Mouse (Mus musculus): ENCODE data around the gene Dnajb6. TPM values are rescaled to one million over a fixed set of nuclear protein-coding genes. Genes with fewer than 3 reads are reported as not detected.
"Not testable (repeated sequence)": the region's sequence is repeated elsewhere in the genome, so short reads cannot be mapped to it uniquely, and the experiment has no call there.

The Dnajb6 gene
- polyA plus RNA-seq, 1 experiment from 2014 or later: 145 TPM

GRCm38 (mm10) chr5:29772651-29773330 is 37.3 kb downstream of the Dnajb6 start:
- H3K36me3 ChIP-seq (ENCODE audit: insufficient read depth, low read length): peaks cover 22% of the 10 kb centered on the region; the same call in 1 of the 2 replicates
- H3K27me3 ChIP-seq (ENCODE audit: insufficient read depth, low read length): no peaks in the 10 kb centered on the region
- H3K27ac ChIP-seq: no peak overlapping the region
- no peak overlapping the region for H3K9ac ChIP-seq (ENCODE audit: low read depth, low read length)
- 36% methylated on average over 4 of the region's 4 CpGs for WGBS
- ATAC-seq (replicated peaks; ENCODE audit: low FRiP score, low read depth) (no peak), DNase-seq (ENCODE audit: low spot score) (peak; percentile 11)
- no peak overlapping the region for H3K4me2 ChIP-seq (ENCODE audit: low read length)
- H3K4me1 ChIP-seq (replicated peaks; ENCODE audit: insufficient read depth, low read length): peaks cover 7% of the 10 kb centered on the region; the same call in 1 of the 2 replicates
- TF ChIP-seq CTCF (IDR thresholded peaks at IDR 0.05; ENCODE audit: low read depth): no peak
- no peaks in the 10 kb centered on the region for H3K9me3 ChIP-seq (replicated peaks; ENCODE audit: low read length)
- H3K4me3 ChIP-seq (replicated peaks; ENCODE audit: low read depth, low read length): no peak overlapping the region

- Histone ChIP-seq H3K27me3 (ENCODE audit: insufficient read depth, low read length) (no peaks in the 10 kb centered on the region), H3K4me2 (ENCODE audit: low read length) (no peak overlapping the region), H3K36me3 (ENCODE audit: insufficient read depth, low read length) (peaks cover 17% of the 10 kb centered on the region; the same call in 1 of the 2 replicates), H3K4me3 (replicated peaks; ENCODE audit: low read depth, low read length) (no peak overlapping the region), H3K9me3 (replicated peaks; ENCODE audit: low read length) (no peaks in the 10 kb centered on the region), H3K27ac (no peak overlapping the region), H3K9ac (ENCODE audit: low read depth, low read length) (no peak overlapping the region), H3K4me1 (replicated peaks; ENCODE audit: insufficient read depth, low read length) (peaks cover 7% of the 10 kb centered on the region; the same call in 1 of the 2 replicates)
- TF ChIP-seq CTCF (IDR thresholded peaks at IDR 0.05; ENCODE audit: low read depth): no peak
- WGBS: 60% methylated on average over 13 of the region's 13 CpGs
- DNase-seq (ENCODE audit: low spot score) (peak; percentile 39), ATAC-seq (replicated peaks; ENCODE audit: low FRiP score, low read depth) (peak; percentile 65)
These were observed 38.1 kb downstream of the Dnajb6 start for GRCm38 (mm10) chr5:29773460-29774150.

- no peaks in the 10 kb centered on the region for H3K9me3 ChIP-seq (replicated peaks; ENCODE audit: low read length)
- DNase-seq (ENCODE audit: low spot score): no peak
- TF ChIP-seq CTCF (IDR thresholded peaks at IDR 0.05; ENCODE audit: low read depth): no peak
- H3K27ac ChIP-seq: no peak overlapping the region
- no peak overlapping the region for H3K4me3 ChIP-seq (replicated peaks; ENCODE audit: low read depth, low read length)
- peaks cover 12% of the 10 kb centered on the region; the same call in 1 of the 2 replicates for H3K36me3 ChIP-seq (ENCODE audit: insufficient read depth, low read length)
- no peaks in the 10 kb centered on the region for H3K27me3 ChIP-seq (ENCODE audit: insufficient read depth, low read length)
- H3K4me2 ChIP-seq (ENCODE audit: low read length): no peak overlapping the region
- no peak for ATAC-seq (replicated peaks; ENCODE audit: low FRiP score, low read depth)
- WGBS: 74% methylated on average over 5 of the region's 5 CpGs
- H3K4me1 ChIP-seq (replicated peaks; ENCODE audit: insufficient read depth, low read length): peaks cover 7% of the 10 kb centered on the region; the same call in 1 of the 2 replicates
- no peak overlapping the region for H3K9ac ChIP-seq (ENCODE audit: low read depth, low read length)
These were observed 39.9 kb downstream of the Dnajb6 start for GRCm38 (mm10) chr5:29775437-29775836.

DNA sequence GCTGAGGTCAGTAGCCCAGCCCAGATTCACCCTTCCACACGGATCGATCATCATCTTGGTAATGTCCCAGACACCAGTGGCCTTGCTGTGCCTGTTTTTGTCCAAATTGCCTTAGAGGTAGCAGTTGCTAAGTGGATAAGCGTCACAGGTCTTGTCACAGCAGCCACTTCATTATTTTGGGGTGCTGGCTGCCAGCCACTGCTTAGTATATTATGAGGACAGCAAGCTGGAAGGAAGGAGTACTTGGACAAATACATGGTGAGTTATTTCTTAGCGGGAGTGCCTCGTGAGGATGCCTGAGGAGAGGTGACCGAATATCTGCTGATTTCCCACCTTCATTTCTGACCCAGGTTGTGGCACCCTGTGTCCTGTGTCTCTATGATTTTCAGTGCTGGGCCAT is 42.5 kb downstream of the Dnajb6 start:
- no peak for ATAC-seq (replicated peaks; ENCODE audit: low FRiP score, low read depth)
- Histone ChIP-seq H3K4me2 (ENCODE audit: low read length) (no peak overlapping the region), H3K36me3 (ENCODE audit: insufficient read depth, low read length) (peaks cover 8% of the 10 kb centered on the region; the same call in 1 of the 2 replicates), H3K9ac (ENCODE audit: low read depth, low read length) (no peak overlapping the region), H3K4me3 (replicated peaks; ENCODE audit: low read depth, low read length) (no peak overlapping the region), H3K27me3 (ENCODE audit: insufficient read depth, low read length) (no peaks in the 10 kb centered on the region), H3K9me3 (replicated peaks; ENCODE audit: low read length) (no peaks in the 10 kb centered on the region), H3K4me1 (replicated peaks; ENCODE audit: insufficient read depth, low read length) (peaks cover 6% of the 10 kb centered on the region; the same call in 1 of the 2 replicates), H3K27ac (no peak overlapping the region)
- TF ChIP-seq CTCF (IDR thresholded peaks at IDR 0.05; ENCODE audit: low read depth): no peak
- DNase-seq (ENCODE audit: low spot score): no peak
- WGBS: 89% methylated on average over 6 of the region's 6 CpGs

DNA sequence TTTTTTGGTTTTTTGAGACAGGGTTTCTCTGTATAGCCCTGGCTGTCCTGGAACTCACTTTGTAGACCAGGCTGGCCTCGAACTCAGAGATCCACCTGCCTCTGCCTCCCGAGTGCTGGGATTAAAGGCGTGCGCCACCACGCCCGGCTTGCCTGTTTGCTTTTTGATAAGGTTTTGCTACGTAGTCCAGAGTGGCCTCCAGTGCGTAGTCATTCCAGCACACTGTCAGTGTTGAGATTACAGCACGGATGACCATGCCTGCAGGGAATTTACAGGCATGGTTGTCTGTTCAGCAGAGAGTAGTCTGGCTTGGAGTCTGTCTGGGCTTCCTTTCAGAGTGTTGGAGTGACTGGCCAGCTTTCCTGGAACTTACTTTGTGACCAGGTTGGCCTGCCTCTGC is 44.2 kb downstream of the Dnajb6 start:
- H3K27me3 ChIP-seq (ENCODE audit: insufficient read depth, low read length); H3K4me2 ChIP-seq (ENCODE audit: low read length); H3K4me3 ChIP-seq (replicated peaks; ENCODE audit: low read depth, low read length); H3K36me3 ChIP-seq (ENCODE audit: insufficient read depth, low read length); DNase-seq (ENCODE audit: low spot score); ATAC-seq (replicated peaks; ENCODE audit: low FRiP score, low read depth); H3K4me1 ChIP-seq (replicated peaks; ENCODE audit: insufficient read depth, low read length); H3K9me3 ChIP-seq (replicated peaks; ENCODE audit: low read length); H3K27ac ChIP-seq; H3K9ac ChIP-seq (ENCODE audit: low read depth, low read length): not testable (repeated sequence)
- 93% methylated on average over 8 of the region's 9 CpGs for WGBS

- Histone ChIP-seq H3K27me3 (ENCODE audit: insufficient read depth, low read length) (no peaks in the 10 kb centered on the region), H3K27ac (no peak overlapping the region), H3K4me2 (ENCODE audit: low read length) (no peak overlapping the region), H3K36me3 (ENCODE audit: insufficient read depth, low read length) (peaks cover 4% of the 10 kb centered on the region; the same call in 1 of the 2 replicates), H3K9me3 (replicated peaks; ENCODE audit: low read length) (no peaks in the 10 kb centered on the region), H3K9ac (ENCODE audit: low read depth, low read length) (no peak overlapping the region), H3K4me3 (replicated peaks; ENCODE audit: low read depth, low read length) (no peak overlapping the region), H3K4me1 (replicated peaks; ENCODE audit: insufficient read depth, low read length) (no peaks in the 10 kb centered on the region)
- no peak for DNase-seq (ENCODE audit: low spot score)
- TF ChIP-seq CTCF (IDR thresholded peaks at IDR 0.05; ENCODE audit: low read depth): no peak
- WGBS: 70% methylated on average over 3 of the region's 3 CpGs
- ATAC-seq (replicated peaks; ENCODE audit: low FRiP score, low read depth): no peak
These were observed 46.8 kb downstream of the Dnajb6 start for GRCm38 (mm10) chr5:29782261-29782660.

DNA sequence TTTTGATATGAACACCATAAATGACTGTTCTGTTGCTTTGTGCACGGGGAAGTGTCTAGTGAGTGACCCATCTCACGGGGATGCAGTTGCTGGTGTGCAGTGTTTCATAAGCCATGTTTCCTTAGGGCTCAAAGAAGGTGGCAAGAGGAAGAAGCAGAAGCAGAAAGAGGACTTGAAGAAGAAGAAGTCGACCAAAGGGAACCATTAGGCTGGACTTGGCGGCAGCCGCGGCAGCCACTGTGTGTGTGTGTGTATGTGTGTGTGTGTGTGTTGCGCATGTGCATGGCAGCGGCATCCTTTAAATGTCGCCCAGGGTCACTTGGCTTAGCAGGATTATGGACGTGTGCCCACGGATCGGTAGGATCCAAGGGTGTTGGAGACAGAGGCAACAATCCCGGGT is 49.4 kb downstream of the Dnajb6 start:
- ATAC-seq (replicated peaks; ENCODE audit: low FRiP score, low read depth); H3K36me3 ChIP-seq (ENCODE audit: insufficient read depth, low read length); H3K4me1 ChIP-seq (replicated peaks; ENCODE audit: insufficient read depth, low read length); H3K4me3 ChIP-seq (replicated peaks; ENCODE audit: low read depth, low read length); H3K9ac ChIP-seq (ENCODE audit: low read depth, low read length); H3K27ac ChIP-seq; H3K9me3 ChIP-seq (replicated peaks; ENCODE audit: low read length); H3K4me2 ChIP-seq (ENCODE audit: low read length); DNase-seq (ENCODE audit: low spot score); H3K27me3 ChIP-seq (ENCODE audit: insufficient read depth, low read length): not testable (repeated sequence)
- 86% methylated on average over 10 of the region's 13 CpGs for WGBS

- not testable (repeated sequence) for H3K9ac ChIP-seq (ENCODE audit: low read depth, low read length); H3K9me3 ChIP-seq (replicated peaks; ENCODE audit: low read length); H3K36me3 ChIP-seq (ENCODE audit: insufficient read depth, low read length); DNase-seq (ENCODE audit: low spot score); H3K27me3 ChIP-seq (ENCODE audit: insufficient read depth, low read length); H3K27ac ChIP-seq; H3K4me3 ChIP-seq (replicated peaks; ENCODE audit: low read depth, low read length); H3K4me1 ChIP-seq (replicated peaks; ENCODE audit: insufficient read depth, low read length); ATAC-seq (replicated peaks; ENCODE audit: low FRiP score, low read depth); H3K4me2 ChIP-seq (ENCODE audit: low read length)
- 89% methylated on average over 1 of the region's 11 CpGs for WGBS
These were observed 50.5 kb downstream of the Dnajb6 start for GRCm38 (mm10) chr5:29785953-29786352.

DNA sequence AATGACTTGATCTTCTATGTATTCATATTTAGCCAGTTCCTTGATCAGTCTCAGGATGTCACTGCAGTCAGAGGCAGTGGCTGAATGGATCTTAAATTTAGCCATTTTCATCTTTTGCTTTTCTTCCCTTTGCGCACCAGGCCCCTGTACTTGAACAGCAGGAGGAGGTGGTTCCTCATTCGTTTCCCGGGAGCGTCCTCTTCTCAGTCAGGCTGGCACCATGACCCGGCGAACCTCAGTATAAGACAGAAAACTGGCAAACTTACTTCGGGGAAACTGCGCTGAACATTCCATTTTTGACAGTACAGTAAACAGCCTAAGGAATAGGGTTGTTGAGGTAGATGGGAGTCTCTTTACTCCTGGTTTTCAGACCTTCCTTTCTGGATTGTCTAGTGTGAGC is 59.4 kb downstream of the Dnajb6 start:
- H3K9me3 ChIP-seq (replicated peaks; ENCODE audit: low read length); DNase-seq (ENCODE audit: low spot score); H3K4me2 ChIP-seq (ENCODE audit: low read length); H3K9ac ChIP-seq (ENCODE audit: low read depth, low read length); H3K27me3 ChIP-seq (ENCODE audit: insufficient read depth, low read length); ATAC-seq (replicated peaks; ENCODE audit: low FRiP score, low read depth); H3K4me3 ChIP-seq (replicated peaks; ENCODE audit: low read depth, low read length); H3K4me1 ChIP-seq (replicated peaks; ENCODE audit: insufficient read depth, low read length); H3K36me3 ChIP-seq (ENCODE audit: insufficient read depth, low read length); H3K27ac ChIP-seq: not testable (repeated sequence)
- WGBS: 92% methylated on average over 5 of the region's 8 CpGs
